Mouse (Mus musculus): ENCODE data around the gene Trmt10c. TPM values are rescaled to one million over a fixed set of nuclear protein-coding genes. Genes with fewer than 3 reads are reported as not detected.

Trmt10c gene
- polyA plus RNA-seq, 1 experiment from 2014 or later = 24.3 TPM

Small RNAs within 50 kb of the gene (microRNA-seq; reads per million reads assigned to microRNA genes)
- gene Gm24047 = not detected

Other genes with a start within 250 kb of the Trmt10c start
- 2.9 and 3.2 TPM in 2 replicates for gene Nfkbiz, start 198.9 kb downstream of the Trmt10c start, polyA plus RNA-seq (2015; fragmentation: Nextera tagmentation; extraction: Ambion mirVana)
- gene Nxpe3, start 142.5 kb downstream of the Trmt10c start, polyA plus RNA-seq (2015; fragmentation: Nextera tagmentation; extraction: Ambion mirVana) = 0.44 and 0.81 TPM in 2 replicates
- 9.6 and 9.9 TPM in 2 replicates for gene Cep97, start 103.0 kb downstream of the Trmt10c start, polyA plus RNA-seq (2015; fragmentation: Nextera tagmentation; extraction: Ambion mirVana)
- gene Rpl24, start 71.5 kb downstream of the Trmt10c start, polyA plus RNA-seq (2015; fragmentation: Nextera tagmentation; extraction: Ambion mirVana) = 404 and 445 TPM in 2 replicates
- gene Zbtb11, start 63.9 kb downstream of the Trmt10c start, polyA plus RNA-seq (2015; fragmentation: Nextera tagmentation; extraction: Ambion mirVana) = 11.1 and 13.8 TPM in 2 replicates
- 138 and 151 TPM in 2 replicates for gene Pcnp, start 8.1 kb downstream of the Trmt10c start, polyA plus RNA-seq (2015; fragmentation: Nextera tagmentation; extraction: Ambion mirVana)
- 16.7 and 20.8 TPM in 2 replicates for gene Senp7, start 10.5 kb upstream of the Trmt10c start, polyA plus RNA-seq (2015; fragmentation: Nextera tagmentation; extraction: Ambion mirVana)
- 0.07 and 0.64 TPM in 2 replicates for gene Impg2, start 166.5 kb upstream of the Trmt10c start, polyA plus RNA-seq (2015; fragmentation: Nextera tagmentation; extraction: Ambion mirVana)

Data from heart, embryonic 16.5 days (tissue).